Mouse (Mus musculus) thymus, adult 2 months (tissue): ENCODE measurements at regions not wholly inside any gene's neighbourhood (a gene's known extent, or its start where the extent isn't known, plus 50 kb on each side); places are given as distances from the start of the nearest gene placed in this dataset.

ENCODE experiments used
- DNase-seq: peaks from one replicate; pipeline ENCODE4 v3.0.0; 2021
- H3K27ac ChIP-seq: fragments of 200-500 bp; 2 replicates; pipeline ENCODE4 v1.5.1; 2012; ENCODE audit warnings: low read length, control low read depth; ENCODE audit not compliant: control insufficient read depth, insufficient read depth
- H3K27me3 ChIP-seq: fragments of 200-500 bp; 2 replicates; pipeline ENCODE4 v1.6.1; 2012; ENCODE audit warnings: mild to moderate bottlenecking, low read length, moderate library complexity, mixed read lengths; ENCODE audit not compliant: control insufficient read depth, insufficient read depth
- H3K36me3 ChIP-seq: fragments of 200-500 bp; 2 replicates; pipeline ENCODE4 v1.6.1; 2012; ENCODE audit warnings: mild to moderate bottlenecking, low read length, moderate library complexity; ENCODE audit not compliant: control insufficient read depth, insufficient read depth
- H3K4me1 ChIP-seq: fragments of 200-500 bp; replicated peaks from 2 replicates; pipeline ENCODE4 v1.6.1; 2012; ENCODE audit warnings: low read length; ENCODE audit not compliant: control insufficient read depth, insufficient read depth
- H3K4me3 ChIP-seq: fragments of 200-500 bp; 2 replicates; pipeline ENCODE4 v1.5.1; 2012; ENCODE audit warnings: mild to moderate bottlenecking, low read length, control low read depth, moderate library complexity; ENCODE audit not compliant: control insufficient read depth, insufficient read depth
- CTCF ChIP-seq: fragments of 200-500 bp; IDR thresholded peaks from 2 replicates; pipeline ENCODE4 v1.5.1; 2012; ENCODE audit warnings: mild to moderate bottlenecking, control low read depth, low read length, moderate library complexity, borderline replicate concordance; ENCODE audit not compliant: control insufficient read depth, poor library complexity, insufficient read depth; ENCODE audit errors: extremely low read depth
- POLR2A ChIP-seq: fragments of 200-500 bp; IDR thresholded peaks from 2 replicates; pipeline ENCODE4 v1.6.1; 2012; ENCODE audit warnings: mild to moderate bottlenecking, low read length, control low read depth, moderate library complexity; ENCODE audit not compliant: control insufficient read depth, poor library complexity, insufficient read depth; ENCODE audit errors: extremely low read depth
- WGBS: fragments of 180-500 bp; shearing (Covaris S2); methylation state at CpG from one replicate; pipeline ENCODE4 v1.1.7; 2018; 5-methylcytosine and 5-hydroxymethylcytosine counted together

DNA sequence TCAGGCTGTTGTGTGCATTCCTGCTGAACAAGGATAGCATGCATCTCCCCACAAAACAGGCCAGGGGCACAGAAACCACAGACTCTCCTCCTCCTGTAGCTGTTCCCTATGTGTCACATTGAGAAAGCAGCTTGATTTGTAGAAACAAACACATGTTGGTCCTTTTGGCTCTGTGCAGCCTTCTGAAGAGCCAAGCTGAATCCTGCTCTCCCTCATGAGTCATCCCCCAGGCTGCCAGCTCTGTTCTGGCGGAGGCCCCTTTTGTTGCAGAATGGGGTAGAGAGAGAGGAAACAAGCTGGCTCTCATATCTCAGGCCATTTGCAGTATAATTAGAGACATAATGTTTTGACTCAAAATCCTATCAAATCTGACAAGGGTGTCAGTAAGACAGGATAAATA is 383.4 kb upstream of the Prkcq start:
- no peaks in the 10 kb centered on the region for H3K27me3 ChIP-seq
- no peaks in the 10 kb centered on the region for H3K36me3 ChIP-seq
- no peak overlapping the region for H3K27ac ChIP-seq
- H3K4me1 ChIP-seq, result no peaks in the 10 kb centered on the region
- 86% methylated on average over 1 of the region's 1 CpGs for WGBS
- H3K4me3 ChIP-seq, result no peak overlapping the region
- DNase-seq, result no peak
- TF ChIP-seq CTCF, result no peak

DNA sequence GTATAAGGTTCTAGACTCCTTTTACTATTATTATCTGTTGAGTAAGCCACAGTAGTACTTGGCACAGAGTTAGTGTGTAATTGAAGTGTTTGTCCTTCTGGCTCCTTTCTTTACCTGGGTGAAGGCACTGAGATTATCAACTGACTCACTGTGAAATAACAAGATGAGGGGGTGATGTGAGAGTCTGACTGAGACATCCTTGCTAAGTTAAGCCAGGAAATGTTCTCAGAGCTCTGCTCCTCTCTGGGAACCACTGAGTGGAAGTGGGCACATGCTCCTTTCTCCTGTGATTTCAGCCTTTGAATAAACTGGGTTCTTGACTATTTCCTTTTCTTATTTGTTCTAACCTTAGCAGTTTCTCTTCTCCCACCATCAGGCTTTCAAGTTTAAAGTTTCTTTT is 380.7 kb upstream of the Prkcq start:
- no peaks in the 10 kb centered on the region for H3K4me1 ChIP-seq
- no peak for DNase-seq
- H3K36me3 ChIP-seq, result no peaks in the 10 kb centered on the region
- H3K27me3 ChIP-seq, result no peaks in the 10 kb centered on the region
- TF ChIP-seq POLR2A (no peak), CTCF (no peak)
- H3K27ac ChIP-seq, result no peak overlapping the region
- no peak overlapping the region for H3K4me3 ChIP-seq

GRCm38 (mm10) chr2:10816374-10816773 is 355.5 kb upstream of the Prkcq start:
- Histone ChIP-seq H3K4me3 (no peak overlapping the region), H3K27ac (no peak overlapping the region), H3K27me3 (no peaks in the 10 kb centered on the region), H3K4me1 (no peaks in the 10 kb centered on the region), H3K36me3 (no peaks in the 10 kb centered on the region)
- TF ChIP-seq CTCF (no peak), POLR2A (no peak)
- WGBS, result 43% methylated on average over 2 of the region's 2 CpGs
- DNase-seq, result no peak

GRCm38 (mm10) chr2:10825278-10826133 is 346.4 kb upstream of the Prkcq start:
- Histone ChIP-seq H3K4me1 (no peaks in the 10 kb centered on the region), H3K27me3 (no peaks in the 10 kb centered on the region), H3K36me3 (no peaks in the 10 kb centered on the region), H3K4me3 (peak overlapping the region; percentile 55), H3K27ac (no peak overlapping the region)
- TF ChIP-seq CTCF, result peak; percentile 61; the same call in 1 of the 2 replicates
- no peak for TF ChIP-seq POLR2A
- peak; percentile 60 for DNase-seq
- 31% methylated on average over 29 of the region's 29 CpGs for WGBS

GRCm38 (mm10) chr2:10826134-10826767 is 345.7 kb upstream of the Prkcq start:
- no peaks in the 10 kb centered on the region for H3K36me3 ChIP-seq
- no peak for TF ChIP-seq CTCF
- TF ChIP-seq POLR2A, result no peak
- no peak overlapping the region for H3K4me3 ChIP-seq
- H3K27ac ChIP-seq, result no peak overlapping the region
- no peak for DNase-seq
- 88% methylated on average over 10 of the region's 10 CpGs for WGBS
- H3K4me1 ChIP-seq, result no peaks in the 10 kb centered on the region
- no peaks in the 10 kb centered on the region for H3K27me3 ChIP-seq

DNA sequence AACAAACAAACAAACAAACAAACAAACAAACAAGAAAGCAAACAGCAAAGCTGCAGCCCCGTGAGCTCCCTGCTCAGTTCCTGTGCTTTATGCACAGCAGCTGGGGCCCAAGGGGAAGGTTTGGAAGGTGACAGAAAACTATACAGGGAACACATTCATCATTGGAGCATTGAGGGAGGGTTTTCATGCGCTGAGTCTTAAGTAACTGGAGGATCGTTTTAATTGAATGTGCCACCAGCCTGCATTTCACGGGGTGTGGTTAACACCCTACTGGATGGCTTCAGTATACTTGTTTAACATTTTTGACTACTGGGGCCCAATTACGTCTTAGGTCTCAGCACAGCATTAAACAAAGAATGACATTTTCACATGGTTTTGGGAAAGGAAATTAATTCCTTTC is 331.9 kb upstream of the Prkcq start:
- Histone ChIP-seq H3K27ac (no peak overlapping the region), H3K27me3 (no peaks in the 10 kb centered on the region), H3K4me1 (no peaks in the 10 kb centered on the region), H3K36me3 (no peaks in the 10 kb centered on the region), H3K4me3 (no peak overlapping the region)
- TF ChIP-seq CTCF (no peak), POLR2A (no peak)
- WGBS, result 85% methylated on average over 5 of the region's 5 CpGs
- no peak for DNase-seq

- no peaks in the 10 kb centered on the region for H3K36me3 ChIP-seq
- no peaks in the 10 kb centered on the region for H3K27me3 ChIP-seq
- no peak overlapping the region for H3K27ac ChIP-seq
- DNase-seq, result no peak
- WGBS, result 92% methylated on average over 8 of the region's 8 CpGs
- TF ChIP-seq POLR2A, result no peak
- no peak for TF ChIP-seq CTCF
- no peaks in the 10 kb centered on the region for H3K4me1 ChIP-seq
- no peak overlapping the region for H3K4me3 ChIP-seq
Measured at GRCm38 (mm10) chr2:10861654-10862292, 310.1 kb upstream of the Prkcq start.
